Mouse (Mus musculus) midbrain, embryonic 16.5 days (tissue): ENCODE data around the gene Rtp4. TPM values are rescaled to one million over a fixed set of nuclear protein-coding genes. Genes with fewer than 3 reads are reported as not detected.

Experiments used
- ATAC-seq: fragments of 200-750 bp; cut with Nextera tagmentation; 2 replicates; pipeline ENCODE4 v1.8.0; 2017; ENCODE audit warnings: moderate TSS enrichment
- H3K27ac ChIP-seq: fragments of 300-500 bp; sonication (generic); 2 replicates; pipeline ENCODE4 v1.5.1; 2014; ENCODE audit warnings: mild to moderate bottlenecking, low read length, mixed read lengths
- H3K27me3 ChIP-seq: fragments of 300-500 bp; sonication (generic); 2 replicates; pipeline ENCODE4 v1.6.1; 2014; ENCODE audit warnings: low read depth, low read length, mixed read lengths; ENCODE audit not compliant: control insufficient read depth, insufficient read depth
- H3K36me3 ChIP-seq: fragments of 300-500 bp; sonication (generic); 2 replicates; pipeline ENCODE4 v1.6.1; 2014; ENCODE audit warnings: mild to moderate bottlenecking, low read length, moderate library complexity, mixed read lengths; ENCODE audit not compliant: control insufficient read depth, insufficient read depth
- H3K4me1 ChIP-seq: fragments of 300-500 bp; sonication (generic); 2 replicates; pipeline ENCODE4 v1.6.1; 2014; ENCODE audit warnings: mild to moderate bottlenecking, low read length, mixed read lengths; ENCODE audit not compliant: control insufficient read depth, insufficient read depth
- H3K4me2 ChIP-seq: fragments of 300-500 bp; sonication (generic); 2 replicates; pipeline ENCODE4 v1.6.1; 2014; ENCODE audit warnings: mild to moderate bottlenecking, low read length, mixed read lengths
- H3K4me3 ChIP-seq: fragments of 300-500 bp; sonication (generic); 2 replicates; pipeline ENCODE4 v1.5.1; 2014; ENCODE audit warnings: low read depth, mild to moderate bottlenecking, low read length, moderate library complexity, mixed read lengths
- H3K9ac ChIP-seq: fragments of 300-500 bp; sonication (generic); 2 replicates; pipeline ENCODE4 v1.6.1; 2014; ENCODE audit warnings: low read depth, low read length, mixed read lengths
- H3K9me3 ChIP-seq: fragments of 300-500 bp; sonication (generic); replicated peaks from 2 replicates; pipeline ENCODE4 v1.6.1; 2014; ENCODE audit warnings: mild to moderate bottlenecking, low read length, mixed read lengths; ENCODE audit not compliant: control insufficient read depth, poor library complexity, severe bottlenecking
- WGBS: fragments of 180-500 bp; shearing (Covaris S2); extraction: QIAGEN DNeasy Blood & Tissue Kit; methylation state at CpG from one replicate; pipeline ENCODE4 v1.1.7; 2014; 5-methylcytosine and 5-hydroxymethylcytosine counted together
- polyA plus RNA-seq: library from polyadenylated mRNA; unstranded; fragments of >200 nt; fragmentation: Nextera tagmentation; extraction: Ambion mirVana; gene quantifications from 2 replicates; pipeline ENCODE4 v1.2.1, GENCODE M21; 2015

The Rtp4 gene
- polyA plus RNA-seq, 1 experiment from 2014 or later: 2.8 TPM

GRCm38 (mm10) chr16:23504320-23504744, 15.8 kb upstream of the Rtp4 start:
- peak; percentile 92 for ATAC-seq
- H3K4me1 ChIP-seq: peaks cover 13% of the 10 kb centered on the region
- H3K9ac ChIP-seq: no peak overlapping the region
- H3K4me2 ChIP-seq: no peak overlapping the region
- no peaks in the 10 kb centered on the region for H3K9me3 ChIP-seq
- H3K27ac ChIP-seq: peak overlapping the region; percentile 62
- H3K36me3 ChIP-seq: no peaks in the 10 kb centered on the region
- H3K27me3 ChIP-seq: no peaks in the 10 kb centered on the region
- 21% methylated on average over 3 of the region's 3 CpGs for WGBS
- no peak overlapping the region for H3K4me3 ChIP-seq

GRCm38 (mm10) chr16:23505904-23506687, 14.0 kb upstream of the Rtp4 start:
- Histone ChIP-seq H3K4me1 (peaks cover 13% of the 10 kb centered on the region), H3K27ac (no peak overlapping the region), H3K27me3 (no peaks in the 10 kb centered on the region), H3K9ac (no peak overlapping the region), H3K9me3 (no peaks in the 10 kb centered on the region), H3K36me3 (peaks cover 2% of the 10 kb centered on the region; the same call in 1 of the 2 replicates), H3K4me3 (no peak overlapping the region), H3K4me2 (no peak overlapping the region)
- WGBS: 61% methylated on average over 11 of the region's 11 CpGs
- no peak for ATAC-seq

GRCm38 (mm10) chr16:23511166-23511935, 8.7 kb upstream of the Rtp4 start:
- ATAC-seq: no peak

GRCm38 (mm10) chr16:23513401-23513800, 6.7 kb upstream of the Rtp4 start:
- no peak overlapping the region for H3K4me2 ChIP-seq
- H3K4me3 ChIP-seq: no peak overlapping the region
- no peak overlapping the region for H3K27ac ChIP-seq
- ATAC-seq: no peak
- no peak overlapping the region for H3K9ac ChIP-seq
- no peaks in the 10 kb centered on the region for H3K27me3 ChIP-seq
- H3K4me1 ChIP-seq: peaks cover 11% of the 10 kb centered on the region
- H3K36me3 ChIP-seq: peaks cover 6% of the 10 kb centered on the region
- no peaks in the 10 kb centered on the region for H3K9me3 ChIP-seq
- 95% methylated on average over 1 of the region's 1 CpGs for WGBS

More at GRCm38 (mm10) chr16:23511166-23511935, 8.7 kb upstream of the Rtp4 start:
- 69% methylated on average over 4 of the region's 4 CpGs for WGBS
- H3K27ac ChIP-seq: no peak overlapping the region
- peaks cover 6% of the 10 kb centered on the region for H3K36me3 ChIP-seq
- no peaks in the 10 kb centered on the region for H3K9me3 ChIP-seq
- H3K4me1 ChIP-seq: no peaks in the 10 kb centered on the region
- H3K9ac ChIP-seq: no peak overlapping the region
- no peak overlapping the region for H3K4me3 ChIP-seq
- no peak overlapping the region for H3K4me2 ChIP-seq
- H3K27me3 ChIP-seq: no peaks in the 10 kb centered on the region

- Histone ChIP-seq H3K27ac (no peak overlapping the region), H3K36me3 (peaks cover 4% of the 10 kb centered on the region), H3K4me2 (no peak overlapping the region), H3K9me3 (no peaks in the 10 kb centered on the region), H3K4me1 (peaks cover 20% of the 10 kb centered on the region), H3K4me3 (no peak overlapping the region), H3K27me3 (no peaks in the 10 kb centered on the region), H3K9ac (no peak overlapping the region)
- no peak for ATAC-seq
- WGBS: 58% methylated on average over 3 of the region's 3 CpGs
These were observed 4.3 kb upstream of the Rtp4 start for GRCm38 (mm10) chr16:23515766-23516165.

- H3K9me3 ChIP-seq: no peaks in the 10 kb centered on the region
- no peak overlapping the region for H3K9ac ChIP-seq
- H3K36me3 ChIP-seq: peaks cover 4% of the 10 kb centered on the region
- H3K27ac ChIP-seq: no peak overlapping the region
- no peaks in the 10 kb centered on the region for H3K27me3 ChIP-seq
- 70% methylated on average over 2 of the region's 2 CpGs for WGBS
- H3K4me3 ChIP-seq: no peak overlapping the region
- ATAC-seq: no peak
- H3K4me1 ChIP-seq: peaks cover 25% of the 10 kb centered on the region
- H3K4me2 ChIP-seq: no peak overlapping the region
These were observed 3.5 kb upstream of the Rtp4 start for GRCm38 (mm10) chr16:23516606-23517005.

GRCm38 (mm10) chr16:23517230-23517629, 2.9 kb upstream of the Rtp4 start:
- Histone ChIP-seq H3K27ac (no peak overlapping the region), H3K4me3 (no peak overlapping the region), H3K27me3 (no peaks in the 10 kb centered on the region), H3K4me1 (peaks cover 25% of the 10 kb centered on the region), H3K9ac (no peak overlapping the region), H3K36me3 (peaks cover 4% of the 10 kb centered on the region; the same call in 1 of the 2 replicates), H3K4me2 (peak overlapping the region; percentile 74; the same call in 1 of the 2 replicates), H3K9me3 (no peaks in the 10 kb centered on the region)
- 90% methylated on average over 5 of the region's 5 CpGs for WGBS
- ATAC-seq: no peak

GRCm38 (mm10) chr16:23517754-23518566, 2.1 kb upstream of the Rtp4 start:
- no peaks in the 10 kb centered on the region for H3K27me3 ChIP-seq
- peak overlapping the region; percentile 74 for H3K4me2 ChIP-seq
- WGBS: 53% methylated on average over 20 of the region's 20 CpGs
- H3K9me3 ChIP-seq: no peaks in the 10 kb centered on the region
- H3K9ac ChIP-seq: peak overlapping the region; percentile 36; the same call in 1 of the 2 replicates
- peaks cover 4% of the 10 kb centered on the region; the same call in 1 of the 2 replicates for H3K36me3 ChIP-seq
- peaks cover 31% of the 10 kb centered on the region for H3K4me1 ChIP-seq
- peak overlapping the region; percentile 21 for H3K4me3 ChIP-seq
- no peak for ATAC-seq
- peak overlapping the region; percentile 58 for H3K27ac ChIP-seq
